Mouse (Mus musculus) thymus, postnatal 4 days (tissue): ENCODE measurements around the gene Ccdc120.
A peak's percentile ranks its signal among the peaks of the same experiment; 100 is the strongest.

ENCODE experiments used
- DNase-seq: peaks from one replicate; pipeline ENCODE4 v3.0.0; 2021

Gene Ccdc120

GRCm38 (mm10) chrX:7750432-7751116 is at the start of gene Ccdc120:
TSS of gene Ccdc120 (minus strand) at chrX:7750905.
- peak; percentile 48 for DNase-seq

DNA sequence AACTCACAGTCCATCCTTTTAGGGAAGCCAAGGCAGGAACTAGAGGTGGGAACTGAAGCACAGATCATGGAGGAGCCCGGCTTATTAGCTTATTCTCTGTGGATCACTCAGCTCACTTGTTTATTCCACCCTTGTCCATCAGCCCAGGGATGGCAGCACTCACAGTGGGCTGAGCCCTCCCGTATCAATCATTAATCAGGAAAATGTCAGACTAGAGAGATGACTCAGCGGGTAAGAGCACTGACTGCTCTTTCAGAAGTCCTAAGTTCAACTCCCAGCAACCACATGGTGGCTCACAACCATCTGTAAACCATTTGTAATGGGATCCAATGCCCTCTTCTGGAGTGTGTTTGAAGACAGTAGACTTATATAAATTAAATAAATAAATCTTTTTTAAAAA is 46.6 kb upstream of the Ccdc120 start:
- no peak for DNase-seq

DNA sequence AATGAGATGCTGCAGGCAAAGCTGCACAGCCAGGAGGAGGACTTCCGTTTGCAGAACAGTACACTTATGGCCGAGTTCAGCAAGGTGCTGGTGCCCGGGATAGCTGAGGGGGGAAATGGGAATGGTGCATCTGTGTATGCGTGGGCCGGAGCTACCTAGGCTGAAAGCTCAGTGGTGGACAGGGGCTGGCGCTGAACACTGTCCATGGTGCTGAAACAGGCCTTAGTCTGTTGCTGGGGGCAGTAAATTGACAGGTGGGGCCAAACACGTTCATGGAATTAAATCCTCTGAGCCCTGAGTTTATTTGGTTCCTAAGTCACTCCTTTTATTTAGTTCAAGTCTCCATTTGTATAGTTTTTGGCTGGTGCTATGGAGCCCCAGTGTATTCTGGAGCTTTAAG is 44.3 kb upstream of the Ccdc120 start:
- peak; percentile 62 for DNase-seq

DNA sequence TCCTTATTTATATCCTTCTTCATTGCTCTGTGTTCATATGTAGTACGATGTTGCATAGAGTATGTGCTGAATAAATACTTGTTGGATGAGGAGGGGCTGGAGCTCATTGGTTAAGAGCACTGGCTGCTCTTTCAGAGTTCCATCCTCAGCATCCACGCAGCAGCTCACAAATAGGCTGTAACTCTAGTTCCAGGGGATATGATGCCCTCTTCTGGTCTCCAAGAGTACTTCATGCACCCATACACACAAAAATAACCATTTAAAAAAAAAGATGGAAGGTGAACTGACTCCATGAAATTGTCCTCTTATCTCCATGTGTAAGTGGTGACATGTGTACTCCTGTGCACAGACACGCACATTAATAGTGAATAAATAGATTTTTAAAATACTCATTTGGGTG is 42.7 kb upstream of the Ccdc120 start:
- no peak for DNase-seq

DNA sequence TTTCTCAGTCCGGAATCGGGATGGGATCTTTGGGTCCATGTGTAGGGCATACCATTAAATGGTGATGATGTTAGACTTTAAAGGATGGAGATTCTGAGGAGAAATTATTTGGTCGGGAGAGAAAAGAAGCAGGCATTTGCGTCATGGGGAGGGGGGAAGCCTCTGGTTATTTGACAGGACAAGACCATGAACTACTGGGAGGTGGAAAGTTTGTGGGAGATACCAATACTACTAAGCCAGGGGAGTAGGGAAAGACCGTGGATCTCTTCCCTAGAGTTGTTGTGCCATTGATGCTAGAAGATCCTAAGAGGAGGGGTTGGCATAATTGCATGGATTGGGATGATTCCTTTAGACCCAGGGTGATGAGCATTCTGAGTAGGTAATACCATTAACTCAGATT is 39.6 kb upstream of the Ccdc120 start:
- no peak for DNase-seq

- DNase-seq, result peak; percentile 83
Measured at GRCm38 (mm10) chrX:7789542-7790136, 38.9 kb upstream of the Ccdc120 start, which contains the start of gene Gripap1. TSS of gene Gripap1 (plus strand) at chrX:7789765.

DNA sequence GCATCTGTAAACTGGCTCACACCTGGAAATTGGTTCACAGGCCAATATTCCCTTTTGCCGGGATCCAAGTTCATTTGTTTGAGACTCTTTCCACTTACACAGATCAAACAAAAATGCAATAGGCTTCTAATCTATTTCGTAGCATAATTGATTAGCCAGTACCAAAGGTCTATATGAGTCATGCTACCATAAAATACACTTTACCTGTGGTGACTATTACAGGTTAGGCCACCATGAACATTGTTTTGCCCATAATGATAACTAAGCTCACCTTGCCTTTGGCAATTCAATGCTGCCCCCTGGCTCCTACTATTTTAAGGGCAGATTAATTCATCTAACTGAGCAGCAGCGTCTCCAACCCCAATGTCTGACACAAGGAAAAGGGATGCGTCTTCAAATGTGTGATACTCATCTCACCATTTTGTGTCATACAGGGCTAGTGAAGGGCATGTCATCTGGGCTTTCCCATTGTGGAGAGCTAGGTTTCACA is 31.9 kb upstream of the Ccdc120 start:
- DNase-seq, result no peak

DNA sequence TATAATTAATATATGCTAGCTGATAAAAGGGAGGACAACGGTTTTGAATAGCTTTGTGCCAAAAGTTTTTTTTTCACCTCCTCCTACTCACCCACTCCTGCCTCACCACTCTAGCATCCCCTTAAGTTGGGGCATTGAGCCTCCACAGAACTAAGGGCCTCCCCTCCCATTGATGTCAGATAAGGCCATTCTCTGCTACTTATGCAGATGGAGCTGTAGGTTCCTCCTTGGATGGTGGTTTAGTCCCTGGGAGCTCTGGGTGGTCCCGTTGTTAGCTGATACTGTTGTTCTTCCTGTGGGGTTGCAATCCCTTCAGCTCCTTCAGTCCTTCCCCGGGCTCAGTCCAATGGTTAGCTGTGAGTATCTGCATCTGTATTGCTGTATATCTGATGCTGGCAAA is 28.6 kb upstream of the Ccdc120 start:
- DNase-seq, result no peak

GRCm38 (mm10) chrX:7778450-7779244 is 27.9 kb upstream of the Ccdc120 start:
- no peak for DNase-seq

- peak; percentile 69 for DNase-seq
Measured at GRCm38 (mm10) chrX:7776329-7777082, 25.8 kb upstream of the Ccdc120 start.

GRCm38 (mm10) chrX:7775501-7776205 is 24.9 kb upstream of the Ccdc120 start:
- no peak for DNase-seq

DNA sequence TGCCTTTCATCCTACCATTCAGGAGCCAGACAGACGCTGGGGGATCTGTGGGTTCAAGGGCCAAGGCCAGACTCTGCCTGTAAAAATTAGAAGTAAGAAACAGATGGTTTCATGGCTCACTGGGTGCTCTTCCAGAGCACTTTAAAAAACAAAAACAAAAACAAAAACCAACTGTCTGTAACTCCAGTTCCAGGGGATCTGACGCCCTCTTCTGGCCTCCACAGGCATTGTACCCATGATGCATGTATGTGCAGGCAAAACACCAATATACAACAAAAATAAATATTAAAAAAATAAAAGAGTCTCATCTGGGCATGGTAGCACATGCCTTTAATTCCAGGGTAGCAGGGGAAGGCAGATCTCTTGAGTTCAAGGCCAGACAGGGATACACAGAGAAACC is 22.1 kb upstream of the Ccdc120 start:
- peak; percentile 52 for DNase-seq

GRCm38 (mm10) chrX:7769302-7770017 is 18.8 kb upstream of the Ccdc120 start:
- no peak for DNase-seq

DNA sequence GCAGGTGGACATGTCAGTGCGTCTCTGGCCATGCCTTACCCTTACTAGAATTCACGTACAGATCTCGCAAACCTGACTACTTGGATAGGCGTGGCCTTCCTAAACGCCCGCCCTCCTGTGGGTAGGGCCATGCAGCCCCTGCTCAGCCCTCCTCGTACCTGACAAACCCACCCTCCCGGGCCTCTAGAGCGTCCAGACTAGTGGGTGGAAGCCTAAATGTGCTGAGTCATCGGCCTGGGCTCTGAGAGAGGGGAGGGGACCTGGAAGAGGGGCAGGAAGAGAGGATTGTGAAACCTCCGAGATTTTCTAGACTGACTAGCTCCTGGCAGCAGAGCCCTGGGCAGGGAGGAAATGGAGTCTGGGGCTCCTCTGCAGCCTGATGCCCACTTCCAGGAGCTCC is 15.1 kb upstream of the Ccdc120 start:
- peak; percentile 28 for DNase-seq

GRCm38 (mm10) chrX:7765281-7765670 is 14.6 kb upstream of the Ccdc120 start:
- no peak for DNase-seq

DNA sequence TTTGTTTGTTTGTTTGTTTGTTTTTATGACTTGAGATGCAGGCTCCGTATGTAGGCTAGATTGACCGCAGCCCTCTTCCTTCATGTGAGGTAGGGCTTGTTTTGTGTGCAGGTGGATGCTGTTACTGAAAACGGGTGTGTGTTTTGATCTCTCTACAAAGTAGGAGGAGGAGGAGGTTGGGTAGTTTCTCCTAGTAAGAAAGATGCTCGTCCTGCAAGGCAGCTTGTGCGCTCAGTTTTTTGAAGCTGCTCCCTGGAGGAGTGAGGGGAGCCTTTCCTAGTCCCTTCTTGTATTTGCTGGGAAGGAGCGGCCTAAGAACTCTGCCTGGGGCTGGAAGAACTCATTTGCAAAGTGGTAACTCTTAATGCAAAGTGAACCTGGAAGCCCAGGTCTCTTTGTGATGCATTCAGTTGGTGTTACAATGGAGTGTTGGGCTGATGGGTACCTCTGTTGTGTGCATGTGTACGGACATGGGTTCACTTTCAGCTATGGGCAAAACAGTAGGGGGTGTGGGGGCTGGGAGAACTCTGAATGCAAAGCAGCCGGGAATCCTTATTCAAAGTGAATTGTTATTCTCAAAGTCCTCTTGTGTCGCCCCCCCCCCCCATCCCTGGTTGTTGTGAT is 14.1 kb upstream of the Ccdc120 start:
- no peak for DNase-seq

- DNase-seq, result peak; percentile 9
Measured at GRCm38 (mm10) chrX:7763631-7764393, 13.1 kb upstream of the Ccdc120 start.

- no peak for DNase-seq
Measured at GRCm38 (mm10) chrX:7762921-7763197, 12.2 kb upstream of the Ccdc120 start.

DNA sequence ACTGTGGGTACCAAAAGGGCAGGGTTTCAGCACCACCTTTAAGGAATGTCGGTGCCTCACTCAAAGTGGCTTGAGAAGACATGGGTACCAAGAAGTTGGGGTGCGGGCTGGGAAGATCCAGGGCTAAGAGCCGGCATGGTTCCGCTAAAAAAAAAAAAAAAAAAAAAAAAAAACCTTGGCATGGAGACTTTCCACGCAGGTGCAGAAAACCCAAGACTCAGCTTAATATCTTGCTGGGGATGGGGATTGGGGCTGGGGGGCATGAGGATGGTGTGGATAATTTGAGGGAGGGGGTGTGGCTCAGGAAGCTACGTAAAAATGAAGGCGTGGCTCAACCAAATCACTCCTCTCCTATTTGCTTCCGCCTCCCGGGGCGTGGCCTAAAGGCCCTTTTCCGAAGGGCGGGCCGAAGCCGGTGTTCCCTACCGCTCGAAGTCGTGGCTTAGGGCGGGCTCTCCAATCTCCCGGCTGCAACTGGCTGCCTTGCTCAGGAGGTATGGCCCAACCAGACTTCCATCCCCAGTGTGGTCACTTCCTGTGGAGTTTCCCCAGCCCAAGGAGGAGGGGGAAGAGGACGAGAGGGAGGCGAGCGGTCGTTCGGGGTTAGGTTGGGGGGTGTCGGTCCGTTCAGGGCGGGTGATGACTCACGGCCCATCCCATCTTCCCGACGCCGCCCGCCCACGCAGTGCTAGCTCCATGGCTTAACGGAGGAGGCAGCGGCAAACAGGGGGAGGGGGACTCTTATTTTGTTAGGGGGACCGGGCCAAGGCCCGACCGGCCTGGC is 11.6 kb upstream of the Ccdc120 start, which contains the start of gene Tfe3:
Tfe3 (plus strand) TSS at position 424 of the 784 bp plus-strand sequence.
- DNase-seq, result peak; percentile 81

DNA sequence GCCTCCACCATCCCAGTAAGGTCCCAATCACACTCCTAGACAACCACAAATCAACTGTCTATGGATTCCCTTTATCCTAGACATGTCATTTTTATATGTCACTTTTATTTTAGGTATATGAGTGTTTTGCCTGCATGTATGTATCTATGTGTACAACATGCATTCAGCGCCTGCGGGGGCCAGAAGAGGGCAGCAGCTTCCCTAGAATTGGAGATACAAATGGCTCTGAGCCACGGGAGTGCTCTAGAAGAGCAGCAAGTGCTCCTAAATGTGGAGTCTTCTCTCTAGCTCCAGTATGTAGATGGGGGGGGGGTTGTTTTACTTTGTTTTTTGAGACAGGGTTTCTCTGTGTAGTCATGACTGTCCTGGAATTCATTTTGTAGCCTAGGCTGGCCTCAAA is 2.9 kb upstream of the Ccdc120 start:
- peak; percentile 44 for DNase-seq
